Mouse (Mus musculus): ENCODE results near the gene Lyl1.
A peak's percentile ranks its signal among the peaks of the same experiment; 100 is the strongest.

Lyl1 gene

DNA sequence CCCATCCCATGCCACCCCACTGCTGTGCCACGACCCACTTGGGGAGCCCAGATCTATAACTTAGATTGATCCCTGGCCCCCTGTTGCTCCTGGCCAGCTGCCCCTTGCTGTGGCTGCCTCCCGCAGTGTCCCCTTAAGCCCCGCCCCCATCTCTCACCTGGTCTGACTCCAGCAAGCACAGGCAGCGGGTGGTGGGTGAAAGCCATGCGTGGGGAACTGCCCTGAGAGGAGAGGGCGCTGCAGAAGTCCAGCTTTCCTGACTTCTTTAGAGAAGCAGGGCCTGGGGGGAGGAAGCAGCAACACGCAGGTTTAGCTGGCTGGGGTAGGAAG is 22.3 kb downstream of the Lyl1 start:
- DNase-seq = peak in 1 of 2 experiments; percentile 20

DNA sequence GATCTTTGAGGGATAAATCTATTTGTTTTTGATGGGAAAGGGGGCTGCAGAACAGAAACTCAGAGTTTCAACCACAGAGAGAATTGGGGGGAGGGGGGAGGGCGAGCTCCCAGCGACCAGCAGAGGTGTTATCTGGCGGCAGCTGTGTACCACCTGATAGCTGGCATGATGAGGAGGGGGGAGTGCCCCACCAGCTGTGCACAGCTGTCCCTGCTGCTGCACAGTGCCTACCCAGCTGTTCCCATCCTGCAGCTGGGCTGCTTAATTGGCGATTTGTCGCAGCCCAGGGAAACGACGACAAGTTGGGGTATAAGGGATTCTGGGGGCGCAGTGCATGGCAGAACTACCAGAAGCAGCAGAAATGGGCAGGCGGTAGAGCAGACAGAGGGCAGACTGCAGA is 23.4 kb downstream of the Lyl1 start:
- DNase-seq = no peak

DNA sequence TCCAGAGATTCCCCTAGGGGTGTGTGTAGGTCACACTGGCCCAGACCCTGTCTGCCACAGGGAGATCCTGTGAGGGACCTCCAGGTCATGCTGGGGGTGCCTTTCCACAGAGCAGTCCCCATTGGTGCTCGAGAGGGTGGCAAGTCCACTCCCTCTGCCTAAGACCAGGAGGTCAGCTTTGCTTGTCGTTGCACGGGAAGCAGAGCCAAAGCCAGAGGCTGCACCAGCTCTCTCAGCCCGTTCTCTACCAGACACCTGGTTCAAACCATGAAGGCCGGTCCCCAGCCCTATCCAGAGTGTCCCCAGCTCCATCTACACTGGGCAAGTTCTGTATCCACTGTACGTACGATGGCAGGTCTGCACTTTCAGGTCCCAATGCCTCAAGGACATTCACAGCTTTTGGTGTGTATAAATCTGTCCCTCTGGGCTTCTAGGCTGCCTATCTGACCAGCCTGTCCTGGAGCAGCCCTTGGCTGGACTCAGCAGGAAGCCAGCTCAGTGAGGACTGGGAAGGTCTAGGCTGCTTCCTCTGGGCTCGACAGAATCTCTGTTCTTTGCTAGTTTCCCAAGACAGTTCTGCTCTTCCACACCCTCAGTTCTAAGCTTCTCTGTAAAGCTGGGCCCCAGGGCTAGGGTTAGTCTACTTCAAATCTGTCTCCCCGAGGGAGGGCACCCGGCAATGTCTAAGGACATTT is 24.1 kb downstream of the Lyl1 start:
- DNase-seq = no peak

DNA sequence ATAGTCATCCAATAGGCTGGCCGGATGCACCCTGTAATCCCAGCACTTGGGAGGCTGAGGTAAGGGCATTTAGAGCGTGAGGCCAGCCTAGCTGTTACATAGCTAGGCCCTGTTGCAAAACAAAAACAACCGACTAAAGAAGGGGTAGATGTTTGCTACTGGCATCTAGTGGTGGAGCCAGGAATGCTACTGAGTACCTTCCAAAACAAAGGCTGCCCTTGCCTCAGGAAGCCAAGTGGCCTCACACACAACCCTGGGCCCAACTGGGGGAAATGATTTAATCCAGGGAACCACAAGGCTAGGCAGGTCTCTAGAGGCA is 24.6 kb downstream of the Lyl1 start:
- DNase-seq = no peak

DNA sequence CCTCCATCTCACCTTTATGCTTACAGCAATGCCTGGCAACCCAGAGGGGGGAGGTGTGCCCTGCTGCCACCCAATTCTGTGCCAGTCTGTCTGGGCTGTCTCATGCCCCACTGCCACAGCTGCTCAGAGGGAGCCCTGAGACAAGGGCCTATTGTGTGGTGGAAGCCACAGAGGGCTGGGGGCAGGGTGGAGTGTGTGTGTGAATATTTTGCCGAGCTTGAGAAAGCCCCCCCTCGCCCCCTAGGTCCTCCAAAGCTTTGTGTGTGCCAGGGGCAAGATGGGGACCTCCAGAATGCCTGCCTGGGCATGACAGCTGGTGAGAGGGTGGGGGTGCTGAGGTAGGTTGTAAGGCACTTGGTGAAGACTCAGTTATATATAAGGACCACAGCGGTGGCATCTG is 27.2 kb downstream of the Lyl1 start:
- no peak for DNase-seq

DNA sequence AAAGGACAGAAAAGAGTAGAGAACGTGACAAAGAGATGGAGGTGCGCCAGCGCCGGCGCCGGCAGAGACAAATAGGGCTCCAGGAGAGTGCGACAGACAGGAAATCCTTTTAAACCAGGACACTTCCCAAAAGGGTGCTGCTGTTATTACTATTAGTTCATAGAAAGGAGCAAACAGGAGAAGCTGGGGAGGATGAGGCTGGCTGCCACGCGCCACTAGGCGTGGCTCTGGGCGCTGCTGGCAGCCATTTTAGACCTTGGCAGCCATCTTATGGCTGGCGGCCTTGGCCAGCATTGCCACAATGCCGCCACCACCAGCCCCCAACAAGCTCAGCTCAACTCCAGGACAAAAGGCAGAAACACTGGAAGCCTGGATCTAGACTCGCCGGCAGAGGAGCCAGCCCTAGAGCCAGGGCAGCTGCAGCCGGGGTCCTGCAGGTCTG is 28.7 kb downstream of the Lyl1 start:
- no peak for DNase-seq

DNA sequence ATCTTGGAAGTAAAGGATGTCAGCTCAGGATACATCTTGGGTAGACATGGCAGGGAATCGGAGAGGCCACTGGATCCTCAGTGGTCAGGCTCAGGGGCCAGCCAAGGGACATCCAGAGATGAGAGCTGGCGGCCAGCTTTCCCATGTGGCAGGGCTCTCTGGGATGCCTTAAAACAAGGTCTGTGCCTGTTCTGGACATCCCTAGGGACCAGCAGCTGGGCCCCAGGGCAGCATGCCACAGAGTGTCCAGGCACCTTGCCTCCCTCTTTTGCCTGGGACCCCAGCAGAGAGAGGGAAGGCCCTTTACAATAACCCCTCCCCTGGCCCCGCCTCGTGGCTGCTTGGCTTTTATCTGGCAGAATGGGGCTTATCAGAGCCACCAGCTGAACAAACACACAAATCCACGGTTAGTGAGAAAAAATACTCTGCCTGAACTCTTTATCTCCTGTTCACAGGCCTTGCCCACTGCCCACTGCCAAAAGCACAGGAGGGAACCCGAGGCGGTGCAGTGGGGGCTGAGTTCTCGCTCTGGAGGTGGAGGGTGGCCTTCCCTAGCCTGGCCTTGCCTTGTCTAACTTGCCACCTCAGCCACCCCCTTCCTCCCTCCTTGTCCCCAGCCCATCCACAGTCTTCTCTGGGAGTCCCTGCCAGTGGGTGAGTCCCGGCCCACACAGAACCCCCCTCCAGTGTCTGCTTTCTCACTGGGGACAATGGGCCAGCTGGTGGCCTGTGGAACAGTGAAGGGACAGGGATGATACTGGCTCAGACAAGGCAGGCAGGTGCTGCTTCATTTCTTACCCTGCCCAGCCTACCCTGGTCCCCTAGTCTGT is 29.5 kb downstream of the Lyl1 start:
- DNase-seq = no peak

DNA sequence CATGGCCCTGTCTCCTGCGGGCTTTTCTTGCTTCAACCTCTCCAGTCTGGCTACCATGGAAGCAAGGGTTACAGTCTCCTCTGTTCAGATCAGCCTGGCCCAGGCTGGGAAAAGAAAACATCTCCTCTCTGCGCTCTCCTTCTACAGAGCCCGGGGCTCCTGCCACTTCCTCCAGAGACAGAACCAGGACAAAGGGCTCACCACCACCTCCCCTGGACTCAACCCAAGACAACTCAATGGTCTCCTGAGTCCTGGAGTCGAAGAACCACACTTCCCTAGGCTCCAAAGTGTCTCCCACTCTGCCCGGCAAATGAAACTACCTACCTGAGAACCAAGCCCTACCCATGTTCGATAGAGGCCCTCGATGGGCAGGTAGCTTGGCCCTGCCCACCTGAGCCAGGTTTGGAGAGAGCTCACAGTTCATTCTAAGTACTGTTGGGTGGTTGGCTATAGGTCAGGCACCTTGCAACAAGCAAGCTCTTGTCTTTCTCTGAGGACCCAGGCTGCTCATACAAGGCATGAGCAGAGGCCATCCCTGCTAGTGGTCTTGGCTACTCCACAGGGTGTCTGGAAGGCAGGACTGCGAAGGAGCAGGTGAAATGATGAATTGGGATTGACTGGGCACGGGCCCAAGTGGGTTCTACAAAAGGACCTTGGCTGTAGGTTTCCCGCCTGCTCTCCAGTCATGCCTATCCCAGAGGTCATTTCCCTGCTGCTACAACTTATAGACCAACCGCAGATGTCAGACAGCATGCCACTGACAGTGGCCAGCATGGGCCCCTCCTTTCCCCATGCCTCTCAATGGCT is 30.3 kb downstream of the Lyl1 start:
- no peak for DNase-seq

DNA sequence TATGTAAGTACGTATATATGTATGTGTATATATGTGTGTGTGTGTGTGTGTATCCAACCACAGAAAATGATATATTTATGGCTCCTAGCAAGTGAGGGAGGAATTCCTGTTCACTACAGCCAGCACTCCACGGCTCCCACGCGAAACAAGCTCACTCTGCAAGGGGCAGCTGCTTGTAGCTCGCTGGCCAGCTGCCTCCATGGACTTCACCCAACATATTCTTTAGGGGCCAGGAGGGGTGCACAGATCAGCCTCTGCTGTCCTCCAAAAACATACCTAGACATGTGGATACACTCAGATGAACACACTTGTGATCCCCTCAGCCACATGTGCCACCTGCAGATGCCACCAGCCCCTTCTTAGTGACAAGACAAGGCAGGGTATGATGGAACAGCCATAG is 31.3 kb downstream of the Lyl1 start:
- no peak for DNase-seq

DNA sequence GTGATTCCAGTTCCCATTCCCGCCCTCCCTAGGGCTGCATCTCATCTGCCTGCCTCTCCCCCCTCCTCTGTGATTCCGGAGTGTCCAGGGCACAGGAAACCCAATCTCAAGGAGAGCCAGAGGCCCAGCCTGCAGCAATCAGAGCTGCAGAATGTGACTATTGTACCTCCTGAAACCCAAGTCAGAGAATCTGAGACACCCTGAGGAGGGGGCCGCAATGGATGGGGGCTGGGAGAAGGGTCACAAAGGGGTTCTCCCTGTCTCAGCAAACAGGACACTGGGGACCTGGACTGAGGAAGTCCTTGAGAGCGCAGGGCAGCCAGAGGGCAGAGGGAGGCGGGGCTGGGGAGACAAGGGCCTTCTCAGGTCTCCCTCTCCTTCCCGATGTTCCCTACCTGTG is 31.7 kb downstream of the Lyl1 start:
- no peak for DNase-seq

DNA sequence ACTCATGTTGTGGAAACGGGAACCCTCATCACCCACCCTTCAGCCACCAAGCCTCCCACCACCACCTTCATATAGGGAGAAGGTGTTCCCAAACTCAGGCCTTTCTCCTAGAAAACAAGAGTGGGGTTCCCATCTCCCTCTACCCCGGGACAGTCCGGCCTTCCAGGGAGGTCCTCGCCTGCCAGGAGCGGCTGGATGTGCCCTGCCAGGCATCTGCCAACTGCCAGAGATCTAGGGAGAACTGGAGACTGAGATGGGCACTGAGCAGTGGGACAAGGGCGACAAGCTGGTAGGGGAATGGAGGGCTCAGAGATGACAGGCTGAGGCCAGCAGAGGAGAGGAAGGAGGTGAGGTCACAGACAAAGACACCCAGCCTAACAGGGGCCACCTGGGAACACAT is 32.7 kb downstream of the Lyl1 start:
- DNase-seq = no peak

DNA sequence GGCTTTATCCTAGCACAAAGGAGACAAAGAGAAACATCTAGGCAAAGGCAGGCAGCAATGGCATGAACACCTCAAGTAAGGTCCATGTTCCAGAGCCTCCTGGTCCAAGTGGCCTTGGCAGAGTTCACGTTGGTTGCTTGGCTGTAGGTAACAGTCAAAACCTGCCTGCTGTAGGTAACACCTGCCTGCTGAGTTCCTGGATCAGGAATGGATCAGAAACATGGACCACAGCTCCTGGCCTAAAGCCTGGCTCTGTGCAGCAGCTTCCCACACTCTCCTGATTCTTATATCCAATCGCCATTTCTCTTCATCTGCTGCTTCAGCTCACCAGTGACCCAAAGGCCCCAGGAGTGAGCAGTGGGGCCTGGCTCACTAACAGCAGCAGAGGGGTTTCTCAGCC is 33.4 kb downstream of the Lyl1 start:
- no peak for DNase-seq

DNA sequence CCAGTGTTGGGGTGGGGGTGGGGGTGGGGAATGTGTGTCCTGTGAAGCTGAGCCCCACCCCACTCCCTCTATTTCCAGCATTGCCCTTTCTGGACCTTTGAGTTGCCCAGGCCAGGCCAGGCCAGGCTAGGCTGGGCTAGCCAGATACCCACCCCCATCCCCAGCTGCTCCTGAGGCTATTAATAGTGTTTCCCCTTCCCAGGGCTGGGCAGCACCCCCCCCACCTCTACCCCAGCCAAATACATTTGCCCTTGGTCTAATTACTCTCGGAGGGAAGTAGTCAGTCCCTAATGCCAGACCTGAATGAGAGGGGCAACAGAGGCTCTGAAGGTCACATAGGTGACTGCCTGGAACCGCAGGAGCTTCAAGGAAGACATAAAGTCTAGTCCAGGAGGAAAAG is 34.3 kb downstream of the Lyl1 start:
- no peak for DNase-seq

DNA sequence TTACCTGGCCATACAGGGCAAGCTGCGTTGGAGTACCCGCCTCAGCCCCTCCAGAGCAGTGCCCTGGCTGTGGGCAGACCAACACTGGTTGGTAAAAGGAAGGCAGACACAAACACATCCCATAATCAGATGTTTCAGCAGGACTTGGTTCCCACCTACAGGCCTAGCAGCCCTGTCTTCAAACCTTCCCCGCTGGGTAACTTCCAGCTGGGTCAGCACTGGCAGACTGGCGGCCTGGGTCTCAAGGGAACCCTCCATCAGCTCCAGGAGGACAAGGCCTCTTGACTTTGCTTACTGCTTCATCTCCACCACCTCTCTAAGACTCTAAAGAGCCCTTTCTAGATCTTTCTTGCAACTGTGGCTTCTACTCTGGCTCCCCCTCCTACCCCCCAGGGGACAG is 35.3 kb downstream of the Lyl1 start:
- DNase-seq = no peak

DNA sequence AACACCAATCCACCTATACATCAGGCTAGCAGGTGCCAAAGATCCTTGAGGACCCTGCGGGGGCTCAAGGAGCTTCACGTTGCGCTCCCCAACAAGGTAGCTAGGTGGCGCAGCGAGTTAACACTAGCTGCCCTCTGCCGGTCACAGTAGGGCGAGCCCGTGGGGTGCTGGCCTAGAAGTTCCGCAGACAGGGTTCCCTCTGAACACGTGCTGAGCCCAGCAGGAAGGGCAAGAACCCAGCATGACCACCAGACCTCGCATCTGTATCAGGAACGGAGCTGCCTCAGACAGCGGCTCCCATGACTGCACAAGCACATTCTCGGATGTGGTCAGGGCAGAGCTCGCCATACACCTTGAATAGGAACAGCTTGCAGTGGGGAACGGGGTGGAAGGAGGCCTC is 36.4 kb downstream of the Lyl1 start:
- peak; percentile 70 to 81 for DNase-seq

DNA sequence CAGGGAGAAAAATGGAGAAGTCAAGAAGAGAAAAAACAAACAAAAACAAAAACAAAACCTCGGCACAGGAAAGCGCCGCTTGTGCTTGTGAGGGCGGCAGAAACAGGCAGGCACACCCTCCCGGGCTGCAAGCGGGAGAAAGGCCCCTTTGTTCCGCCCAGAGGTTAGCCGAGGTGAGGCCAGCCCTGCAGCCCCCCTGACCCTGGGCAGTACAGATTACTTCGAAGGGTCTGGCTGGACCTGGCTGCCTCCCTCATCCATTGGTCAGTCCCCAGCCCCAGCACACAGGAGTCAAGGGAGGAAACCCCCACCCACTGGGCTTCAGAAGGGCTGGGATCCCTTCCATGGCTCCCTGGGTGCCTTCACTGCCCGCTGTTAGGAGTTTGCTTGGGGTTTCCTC is 37.0 kb downstream of the Lyl1 start:
- DNase-seq = no peak

DNA sequence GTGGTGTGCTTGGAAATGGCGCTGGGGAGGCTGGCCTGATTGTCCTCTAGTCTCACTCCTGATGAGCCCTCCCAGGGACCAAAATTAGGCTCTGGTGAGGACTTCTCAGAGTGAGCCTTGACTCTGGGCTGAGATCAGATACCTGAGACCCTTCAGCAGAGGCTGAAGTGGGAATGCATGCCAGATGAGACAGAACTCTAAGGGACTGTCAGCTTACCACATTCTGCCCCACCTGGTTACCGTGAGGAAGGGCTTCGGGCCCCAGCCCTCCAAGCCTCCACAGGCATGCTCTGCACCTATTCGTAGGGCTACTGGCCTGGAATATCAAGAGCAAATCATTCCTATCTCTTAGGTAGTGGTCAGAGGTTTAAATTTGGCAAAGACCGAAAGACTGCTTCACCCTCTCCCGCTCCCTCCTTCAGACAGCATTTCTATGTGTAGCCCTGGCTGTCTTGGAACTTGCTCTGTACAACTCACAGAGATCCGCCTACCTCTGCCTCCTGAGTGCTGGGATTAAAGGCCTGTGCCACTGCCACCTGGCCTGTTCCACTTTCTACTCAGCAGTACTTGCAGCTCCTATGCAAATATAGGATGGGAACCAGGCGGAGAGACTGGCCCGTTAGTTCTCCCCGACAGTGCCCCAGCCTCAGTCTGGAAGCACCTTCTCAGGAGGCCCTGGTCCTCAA is 37.6 kb downstream of the Lyl1 start:
- DNase-seq = no peak

DNA sequence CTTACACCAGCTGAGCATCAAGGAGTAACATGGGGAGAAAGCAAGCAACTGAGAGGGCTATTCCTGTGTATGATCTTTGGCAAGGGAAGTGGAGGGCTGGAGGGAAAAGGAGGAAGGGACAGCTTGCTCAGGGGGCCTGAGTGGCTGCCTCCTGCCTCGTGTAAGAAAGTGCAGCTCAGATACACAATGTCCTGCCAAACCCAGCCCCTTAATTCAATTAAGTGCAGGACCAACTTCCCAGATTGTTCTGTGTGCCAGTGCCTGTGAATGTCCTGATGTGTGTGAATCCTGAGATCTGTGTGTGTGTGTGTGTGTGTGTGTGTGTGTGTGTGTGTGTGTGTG is 38.1 kb downstream of the Lyl1 start:
- DNase-seq = no peak

DNA sequence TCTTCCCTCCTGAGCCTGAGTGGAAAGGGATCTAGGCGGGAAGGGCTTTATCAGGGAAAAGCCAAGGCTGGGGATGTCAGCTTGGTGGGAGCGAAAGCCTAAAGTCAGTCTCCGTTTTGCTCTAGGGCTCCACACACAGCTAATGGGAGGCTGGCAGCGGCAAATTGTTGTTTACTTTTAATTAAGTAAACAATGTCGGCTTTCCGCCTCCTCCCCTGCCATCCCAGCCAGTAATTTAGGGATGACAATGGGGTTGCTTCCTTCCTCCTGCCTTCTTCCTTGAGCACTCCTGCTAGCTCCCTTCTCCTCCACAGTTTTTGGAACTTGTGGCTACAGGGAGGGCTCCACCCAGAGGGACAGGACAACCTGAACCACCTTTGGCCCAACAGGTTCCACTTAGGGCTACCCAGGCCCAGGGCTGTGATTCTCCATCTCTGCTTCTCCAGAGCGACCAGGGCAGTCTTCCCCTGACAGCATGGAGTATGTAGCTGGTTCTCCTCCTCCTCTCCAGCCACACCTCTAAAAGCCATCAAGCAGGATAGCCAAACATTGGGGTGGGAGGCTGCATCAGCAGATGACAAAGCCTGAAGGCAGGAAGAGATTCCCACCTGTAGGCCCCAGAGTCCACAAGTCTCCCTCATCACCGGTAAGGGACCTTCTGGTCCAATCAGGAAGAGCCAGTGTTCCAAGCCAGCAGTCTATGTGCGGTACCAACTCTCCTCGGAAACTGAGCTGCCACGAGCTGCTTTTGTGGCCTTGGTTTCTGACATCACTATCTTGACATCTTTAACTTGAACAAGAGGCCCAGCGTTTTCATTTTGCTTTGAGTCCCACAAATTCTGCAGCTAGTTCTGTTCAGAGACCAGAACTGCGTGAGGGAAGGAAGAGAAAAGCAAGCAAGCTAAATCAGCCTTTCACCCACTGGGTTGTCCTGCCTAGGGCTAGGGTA is 39.9 kb downstream of the Lyl1 start:
- DNase-seq = no peak

DNA sequence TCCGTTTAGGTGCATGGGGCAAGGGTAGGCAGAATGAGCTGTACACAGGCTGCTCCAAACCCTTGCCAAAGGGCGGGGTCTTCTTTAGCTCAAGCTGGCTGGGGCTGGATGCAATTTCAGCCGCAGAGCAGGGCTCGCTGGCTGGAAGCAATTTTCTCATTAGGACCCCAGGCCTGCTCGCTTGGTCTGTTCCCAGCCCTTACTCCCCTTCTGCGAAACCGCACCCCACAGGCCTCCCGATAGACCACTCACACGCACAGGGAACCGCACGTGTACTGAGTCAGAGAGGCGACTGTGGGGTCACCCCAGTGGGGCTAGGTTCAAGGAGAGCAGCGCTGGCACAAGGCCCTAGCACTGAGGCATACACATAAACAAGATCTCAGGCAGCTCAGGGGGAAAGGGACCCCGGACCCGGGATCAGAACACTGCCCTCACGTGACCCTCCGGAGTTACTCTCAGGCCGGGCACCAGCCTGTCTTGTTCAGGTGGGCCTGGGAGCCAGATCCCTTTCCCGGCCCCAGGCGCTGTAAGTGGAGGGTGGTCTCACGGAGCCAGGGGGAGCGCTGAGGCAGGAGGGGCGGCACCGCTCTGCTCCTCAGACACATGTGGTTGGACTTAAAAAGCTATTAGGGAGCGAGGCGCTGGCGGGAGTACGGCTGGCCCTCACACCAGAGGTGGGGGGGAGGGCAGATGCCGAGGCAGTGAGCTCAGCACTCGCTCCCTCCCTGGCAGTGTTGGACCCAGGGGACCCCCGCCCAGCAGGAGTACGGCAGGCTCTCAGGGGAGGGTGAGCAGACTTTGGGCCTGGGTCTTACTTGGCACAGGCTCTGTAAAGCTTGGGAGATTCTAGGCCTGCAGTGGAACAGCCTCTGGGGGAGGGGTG is 41.2 kb downstream of the Lyl1 start:
- DNase-seq = no peak

DNA sequence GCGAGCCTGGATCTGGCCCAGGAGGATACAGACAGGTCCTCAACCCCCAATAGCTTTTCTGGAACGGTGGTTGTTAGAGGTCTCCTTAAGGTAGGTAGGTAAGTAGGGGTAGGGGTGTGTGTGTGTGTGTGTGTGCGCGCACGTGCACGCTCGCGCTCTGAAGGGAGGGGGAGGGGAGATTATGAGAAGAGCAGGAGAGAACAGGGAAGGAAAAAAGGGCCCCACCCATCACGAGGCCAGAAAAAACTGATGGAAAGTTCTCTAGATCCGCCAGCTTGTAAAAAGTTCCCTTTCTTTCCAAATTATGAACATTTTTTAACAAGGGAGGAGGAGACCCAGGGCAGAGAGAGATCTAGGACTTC is 41.8 kb downstream of the Lyl1 start:
- no peak for DNase-seq

Data from spleen, adult 18-20 months (tissue).